Mouse (Mus musculus): ENCODE measurements around the gene Adh7. TPM values are rescaled to one million over a fixed set of nuclear protein-coding genes. Genes with fewer than 3 reads are reported as not detected.

Adh7 gene
- total RNA-seq, 1 experiment from 2014 or later: not detected

- no peak for ATAC-seq (replicated peaks in 1 of 2; ENCODE audit: insufficient read depth in 1 of 2, low FRiP score in 2 of 2, low TSS enrichment in 1 of 2, low read depth in 1 of 2, poor library complexity in 2 of 2, severe bottlenecking in 2 of 2)
Measured at GRCm38 (mm10) chr3:138273080-138273479, 55.5 kb downstream of the Adh7 start.

DNA sequence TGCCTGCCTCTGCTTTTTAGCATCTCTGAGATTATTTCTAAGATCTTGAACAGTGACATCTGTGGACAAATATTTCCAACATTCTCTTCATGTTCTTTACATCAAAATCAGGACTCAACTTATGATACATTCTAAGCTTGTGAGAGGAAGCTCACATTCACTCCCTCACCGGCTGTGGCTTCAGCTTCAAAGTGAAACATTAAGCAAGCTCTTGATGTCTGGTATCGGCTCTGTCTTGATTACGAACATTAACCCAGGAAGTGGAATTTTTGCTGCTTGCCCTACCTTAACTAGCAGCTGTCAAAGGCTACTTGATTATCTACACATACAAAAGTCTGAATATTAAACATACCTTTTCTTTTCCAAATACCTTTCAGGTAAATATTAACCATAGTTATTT, 57.5 kb downstream of the Adh7 start:
- ATAC-seq (replicated peaks in 1 of 2; ENCODE audit: insufficient read depth in 1 of 2, low FRiP score in 2 of 2, low TSS enrichment in 1 of 2, low read depth in 1 of 2, poor library complexity in 2 of 2, severe bottlenecking in 2 of 2): no peak

DNA sequence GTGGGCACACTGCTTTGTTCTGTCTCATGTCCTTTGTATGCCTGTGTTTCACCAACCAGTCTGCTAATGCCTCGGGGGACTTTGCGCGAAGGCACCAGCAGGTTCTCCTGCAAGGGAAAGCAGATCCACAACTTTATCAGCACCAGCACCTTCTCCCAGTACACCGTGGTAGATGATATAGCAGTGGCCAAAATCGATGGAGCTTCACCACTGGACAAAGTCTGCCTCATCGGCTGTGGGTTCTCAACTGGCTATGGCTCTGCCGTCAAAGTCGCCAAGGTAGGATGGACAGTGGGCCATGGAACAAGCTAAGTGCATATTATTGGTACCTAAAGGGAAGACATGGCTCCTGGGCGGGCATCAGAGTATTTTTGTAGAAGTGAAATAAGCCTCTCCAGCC, 65.0 kb downstream of the Adh7 start:
- ATAC-seq (replicated peaks in 1 of 2; ENCODE audit: insufficient read depth in 1 of 2, low FRiP score in 2 of 2, low TSS enrichment in 1 of 2, low read depth in 1 of 2, poor library complexity in 2 of 2, severe bottlenecking in 2 of 2): no peak

Other genes with a start within 250 kb of the Adh7 start
- 442 and 504 TPM in 2 replicates for gene Dapp1, start 236.2 kb upstream of the Adh7 start, total RNA-seq (2017)
- 0.05 TPM in 1 of 2 replicates, not detected in the other for gene 1110002E22Rik, start 152.7 kb upstream of the Adh7 start, total RNA-seq (2017)
- gene Gm5105, start 150.4 kb upstream of the Adh7 start, total RNA-seq (2017): not detected in 2 replicates
- 19.1 and 27.1 TPM in 2 replicates for gene Trmt10a, start 74.3 kb upstream of the Adh7 start, total RNA-seq (2017)
- 3.9 and 4.3 TPM in 2 replicates for gene Mttp, start 72.8 kb upstream of the Adh7 start, total RNA-seq (2017)
- not detected in 2 replicates for gene 4930579F01Rik, start 23.9 kb upstream of the Adh7 start, total RNA-seq (2017)
- gene Adh1, start 43.2 kb downstream of the Adh7 start, total RNA-seq (2017): not detected in 2 replicates
- gene Adh6a, start 95.5 kb downstream of the Adh7 start, total RNA-seq (2017): not detected in 2 replicates
- not detected in 2 replicates for gene Adh6b, start 124.0 kb downstream of the Adh7 start, total RNA-seq (2017)
- gene Adh4, start 197.7 kb downstream of the Adh7 start, total RNA-seq (2017): not detected in 2 replicates
- gene Adh5, start 225.3 kb downstream of the Adh7 start, total RNA-seq (2017): 136 and 163 TPM in 2 replicates